Mouse (Mus musculus): ENCODE results near the gene 4933428G20Rik. TPM values are rescaled to one million over a fixed set of nuclear protein-coding genes. Genes with fewer than 3 reads are reported as not detected.

Gene 4933428G20Rik
- polyA plus RNA-seq, 1 experiment from 2014 or later = 0.17 TPM

DNA sequence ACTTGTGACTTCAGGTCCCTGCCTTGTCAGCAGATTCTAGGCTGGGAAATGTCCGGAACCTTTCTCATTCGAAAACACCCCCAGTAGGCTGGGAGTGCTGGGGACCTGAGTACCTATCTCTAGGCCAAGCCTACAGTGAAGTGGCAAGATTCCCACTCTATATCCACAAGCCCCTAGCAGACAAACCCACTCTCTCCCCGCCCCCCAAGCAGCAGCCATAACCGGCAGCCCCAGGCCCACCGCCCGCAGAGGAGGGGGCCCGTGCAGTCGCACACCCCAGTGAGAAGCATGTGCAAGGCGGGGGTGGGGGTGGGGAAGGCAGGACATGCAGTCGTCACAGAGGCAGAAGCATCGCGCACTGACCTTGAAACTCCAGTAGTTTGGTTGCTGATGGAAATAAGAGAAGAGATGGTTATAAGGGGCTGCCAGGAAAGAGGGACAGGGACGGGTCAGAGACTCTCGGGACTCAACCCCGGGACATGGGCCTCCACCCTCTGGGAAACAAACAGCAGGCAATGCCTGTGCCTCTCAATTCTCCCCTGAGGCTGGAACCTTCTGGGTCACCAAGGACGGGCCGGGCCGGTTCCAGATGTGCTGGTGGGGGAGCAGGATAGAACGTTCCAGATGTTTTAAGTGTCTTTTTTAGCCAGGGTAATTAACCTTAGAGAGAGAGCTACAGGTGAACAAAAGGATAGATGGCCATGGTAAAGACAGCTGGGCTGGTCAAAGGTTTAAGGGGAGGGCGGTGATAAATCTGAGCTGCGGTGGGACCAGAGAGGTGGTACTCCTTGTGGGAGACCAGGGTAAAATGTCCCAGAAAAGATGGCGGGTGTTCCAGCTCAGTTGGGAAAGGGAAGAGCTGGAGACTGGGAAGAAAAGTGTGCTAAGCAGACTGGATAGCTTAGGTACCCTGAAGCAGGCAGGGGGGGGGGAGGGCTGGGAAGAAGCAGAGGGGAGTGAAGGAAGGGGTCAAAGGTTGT lies 42.3 kb upstream of the 4933428G20Rik start:
- Histone ChIP-seq H3K36me3 (ENCODE audit: control insufficient read depth, insufficient read depth, low read length) (no peaks in the 10 kb centered on the region), H3K9ac (ENCODE audit: low read length) (no peak overlapping the region), H3K9me3 (ENCODE audit: control insufficient read depth, low read length) (no peaks in the 10 kb centered on the region), H3K4me2 (ENCODE audit: low read depth, low read length, severe bottlenecking) (no peak overlapping the region), H3K27me3 (ENCODE audit: control insufficient read depth, insufficient read depth, low read length) (peaks cover 14% of the 10 kb centered on the region), H3K4me1 (replicated peaks; ENCODE audit: control insufficient read depth, insufficient read depth, low read length) (peaks cover 11% of the 10 kb centered on the region), H3K27ac (ENCODE audit: low read depth, low read length) (no peak overlapping the region), H3K4me3 (ENCODE audit: low read depth, low read length) (no peak overlapping the region)
- ATAC-seq (replicated peaks; ENCODE audit: low FRiP score) (no peak), DNase-seq (ENCODE audit: low spot score) (no peak)
- WGBS = 79% methylated on average over 22 of the region's 22 CpGs

DNA sequence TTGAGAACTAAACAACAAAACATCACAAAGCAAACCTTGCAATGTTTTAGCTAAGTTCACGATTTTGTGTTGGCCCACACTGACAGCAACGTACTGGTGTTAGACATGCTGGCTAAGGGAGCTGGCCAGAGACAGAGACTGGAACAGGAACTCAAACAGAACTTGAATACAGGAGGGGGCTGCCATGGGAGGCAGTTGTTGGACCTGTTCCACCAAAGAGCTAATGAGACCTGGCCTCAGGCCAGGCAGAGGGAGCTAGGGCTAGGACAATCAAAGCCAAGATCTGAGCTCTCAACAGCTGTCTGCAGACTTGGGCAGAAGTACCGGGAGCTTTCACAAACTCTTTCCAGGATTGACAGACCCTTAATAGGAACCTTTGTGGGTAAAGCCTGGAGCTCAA lies 40.5 kb upstream of the 4933428G20Rik start:
- Histone ChIP-seq H3K27ac (ENCODE audit: low read depth, low read length) (no peak overlapping the region), H3K9ac (ENCODE audit: low read length) (no peak overlapping the region), H3K27me3 (ENCODE audit: control insufficient read depth, insufficient read depth, low read length) (peaks cover 27% of the 10 kb centered on the region), H3K9me3 (ENCODE audit: control insufficient read depth, low read length) (no peaks in the 10 kb centered on the region), H3K4me3 (ENCODE audit: low read depth, low read length) (no peak overlapping the region), H3K4me1 (replicated peaks; ENCODE audit: control insufficient read depth, insufficient read depth, low read length) (peaks cover 12% of the 10 kb centered on the region), H3K36me3 (ENCODE audit: control insufficient read depth, insufficient read depth, low read length) (no peaks in the 10 kb centered on the region), H3K4me2 (ENCODE audit: low read depth, low read length, severe bottlenecking) (no peak overlapping the region)
- ATAC-seq (replicated peaks; ENCODE audit: low FRiP score) (no peak), DNase-seq (ENCODE audit: low spot score) (no peak)
- WGBS = 64% methylated on average over 3 of the region's 3 CpGs

DNA sequence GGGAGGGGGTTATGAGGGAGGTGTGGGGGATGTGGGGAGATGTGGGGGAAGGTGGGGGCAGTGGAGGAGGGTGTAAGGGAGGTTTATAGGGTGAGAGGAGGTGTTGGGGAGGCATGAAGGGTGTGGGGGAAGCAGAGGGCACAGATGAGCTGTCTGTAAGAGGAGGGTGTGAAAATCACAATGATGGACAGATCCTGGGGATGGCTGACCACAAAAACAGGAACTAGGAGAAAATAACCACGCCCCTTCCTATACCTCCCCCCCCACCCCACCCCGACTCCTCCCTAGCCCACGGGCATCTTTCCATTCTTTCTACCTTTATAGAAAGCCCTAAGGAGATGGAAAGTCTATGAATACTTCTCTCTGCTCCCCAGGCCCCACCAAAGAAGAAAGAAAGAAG lies 40.0 kb upstream of the 4933428G20Rik start:
- ATAC-seq (replicated peaks; ENCODE audit: low FRiP score) (no peak), DNase-seq (ENCODE audit: low spot score) (no peak)
- 63% methylated on average over 3 of the region's 3 CpGs for WGBS
- Histone ChIP-seq H3K27ac (ENCODE audit: low read depth, low read length) (no peak overlapping the region), H3K9ac (ENCODE audit: low read length) (no peak overlapping the region), H3K4me2 (ENCODE audit: low read depth, low read length, severe bottlenecking) (no peak overlapping the region), H3K9me3 (ENCODE audit: control insufficient read depth, low read length) (no peaks in the 10 kb centered on the region), H3K27me3 (ENCODE audit: control insufficient read depth, insufficient read depth, low read length) (peaks cover 29% of the 10 kb centered on the region), H3K36me3 (ENCODE audit: control insufficient read depth, insufficient read depth, low read length) (no peaks in the 10 kb centered on the region), H3K4me3 (ENCODE audit: low read depth, low read length) (no peak overlapping the region), H3K4me1 (replicated peaks; ENCODE audit: control insufficient read depth, insufficient read depth, low read length) (peaks cover 12% of the 10 kb centered on the region)

DNA sequence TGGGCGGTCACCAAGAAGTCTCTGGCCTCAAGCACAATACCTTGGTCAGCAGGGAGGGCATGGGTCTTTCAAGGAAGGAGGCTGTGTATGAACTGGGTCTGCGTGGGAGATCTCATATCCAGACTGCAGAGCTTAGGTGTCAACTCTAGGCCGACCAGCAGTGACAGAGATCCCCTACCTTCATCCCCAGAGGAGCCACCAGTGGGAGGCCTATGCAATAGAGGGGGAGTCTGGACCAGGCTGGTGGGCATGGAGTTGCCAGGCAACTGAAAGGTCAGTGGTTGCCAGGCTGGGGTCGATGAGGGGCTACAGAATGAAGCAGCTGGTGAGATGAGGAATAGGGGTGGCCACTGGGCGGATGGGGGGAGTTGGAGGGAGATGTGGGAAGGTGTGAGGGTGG lies 39.5 kb upstream of the 4933428G20Rik start:
- Histone ChIP-seq H3K4me2 (ENCODE audit: low read depth, low read length, severe bottlenecking) (no peak overlapping the region), H3K27ac (ENCODE audit: low read depth, low read length) (no peak overlapping the region), H3K9ac (ENCODE audit: low read length) (no peak overlapping the region), H3K4me1 (replicated peaks; ENCODE audit: control insufficient read depth, insufficient read depth, low read length) (peaks cover 15% of the 10 kb centered on the region), H3K9me3 (ENCODE audit: control insufficient read depth, low read length) (no peaks in the 10 kb centered on the region), H3K36me3 (ENCODE audit: control insufficient read depth, insufficient read depth, low read length) (no peaks in the 10 kb centered on the region), H3K4me3 (ENCODE audit: low read depth, low read length) (no peak overlapping the region), H3K27me3 (ENCODE audit: control insufficient read depth, insufficient read depth, low read length) (peaks cover 35% of the 10 kb centered on the region)
- DNase-seq (ENCODE audit: low spot score) = no peak
- no peak for ATAC-seq (replicated peaks; ENCODE audit: low FRiP score)
- 69% methylated on average over 5 of the region's 5 CpGs for WGBS

DNA sequence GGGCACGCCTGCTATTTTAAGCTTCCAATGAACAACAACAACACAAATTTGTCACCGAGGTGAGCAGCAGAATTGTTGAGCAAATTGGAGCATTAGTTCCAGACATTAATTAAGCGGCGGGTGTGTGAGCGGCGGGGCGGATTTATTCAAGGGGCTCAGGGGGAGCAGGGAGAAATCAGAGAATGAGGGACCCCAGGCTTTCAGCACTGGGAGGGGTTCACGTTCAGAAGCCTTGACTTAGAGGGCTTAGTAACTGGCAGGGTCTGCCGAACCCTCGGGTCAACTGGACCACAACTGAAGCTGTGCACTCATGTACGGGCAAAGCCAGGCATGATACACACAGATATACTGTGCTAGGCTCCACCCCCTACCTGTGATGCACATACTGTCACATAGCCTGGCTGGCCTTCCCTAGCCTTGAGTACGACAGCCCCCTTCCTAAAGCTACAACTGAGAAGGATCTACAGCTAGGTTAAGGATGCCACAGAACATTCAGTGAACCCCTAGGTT lies 37.5 kb upstream of the 4933428G20Rik start:
- DNase-seq (ENCODE audit: low spot score) (no peak), ATAC-seq (replicated peaks; ENCODE audit: low FRiP score) (no peak)
- Histone ChIP-seq H3K27me3 (ENCODE audit: control insufficient read depth, insufficient read depth, low read length) (peaks cover 54% of the 10 kb centered on the region), H3K36me3 (ENCODE audit: control insufficient read depth, insufficient read depth, low read length) (no peaks in the 10 kb centered on the region), H3K9me3 (ENCODE audit: control insufficient read depth, low read length) (no peaks in the 10 kb centered on the region), H3K9ac (ENCODE audit: low read length) (peak overlapping the region; percentile 53), H3K4me1 (replicated peaks; ENCODE audit: control insufficient read depth, insufficient read depth, low read length) (peaks cover 24% of the 10 kb centered on the region), H3K4me2 (ENCODE audit: low read depth, low read length, severe bottlenecking) (peak overlapping the region; percentile 65; the same call in 1 of the 2 replicates), H3K27ac (ENCODE audit: low read depth, low read length) (no peak overlapping the region), H3K4me3 (ENCODE audit: low read depth, low read length) (no peak overlapping the region; the same call in 1 of the 2 replicates)
- 12% methylated on average over 12 of the region's 12 CpGs for WGBS

DNA sequence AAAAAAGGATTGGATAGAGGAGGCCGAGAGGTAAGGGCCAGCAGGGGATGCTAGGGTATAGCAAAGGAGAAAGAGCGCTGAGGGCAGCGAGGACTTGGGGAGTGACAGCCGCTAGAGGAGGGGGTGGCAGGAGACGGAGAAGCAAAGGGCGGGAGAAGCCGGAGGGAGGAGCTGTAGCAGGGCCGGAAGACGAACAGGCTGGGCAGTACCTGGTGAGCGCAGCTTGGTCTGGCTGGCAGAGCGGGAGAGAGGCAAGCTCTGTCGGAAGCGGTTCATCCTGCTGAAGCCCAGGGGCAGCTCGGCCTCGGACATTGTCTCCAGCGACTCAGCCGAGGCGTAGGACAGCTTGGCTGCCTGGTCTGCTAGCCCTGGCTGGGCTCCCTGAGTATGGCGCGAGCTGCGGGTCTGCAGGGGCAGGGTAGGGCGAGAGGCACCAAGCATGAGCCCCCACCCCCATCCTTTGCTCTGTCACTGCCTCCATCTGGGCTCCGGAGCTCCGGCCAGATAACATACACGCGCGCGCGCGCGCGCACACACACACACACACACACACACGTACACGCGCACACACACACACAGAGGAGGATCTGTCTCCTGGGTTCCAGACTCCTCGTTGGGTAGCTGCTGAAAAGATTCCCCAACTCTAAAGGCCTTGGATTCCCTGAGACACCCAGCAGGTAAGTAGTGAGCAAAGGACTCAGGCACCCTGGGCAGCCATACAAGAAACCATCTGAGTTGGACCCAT lies 36.9 kb upstream of the 4933428G20Rik start:
- peak overlapping the region; percentile 53 for H3K9ac ChIP-seq (ENCODE audit: low read length)
- 2% methylated on average over 36 of the region's 36 CpGs for WGBS
- H3K36me3 ChIP-seq (ENCODE audit: control insufficient read depth, insufficient read depth, low read length) = no peaks in the 10 kb centered on the region
- DNase-seq (ENCODE audit: low spot score) (peak; percentile 75), ATAC-seq (replicated peaks; ENCODE audit: low FRiP score) (no peak)
- H3K4me1 ChIP-seq (replicated peaks; ENCODE audit: control insufficient read depth, insufficient read depth, low read length) = peaks cover 24% of the 10 kb centered on the region
- H3K27me3 ChIP-seq (ENCODE audit: control insufficient read depth, insufficient read depth, low read length) = peaks cover 61% of the 10 kb centered on the region
- H3K27ac ChIP-seq (ENCODE audit: low read depth, low read length) = no peak overlapping the region
- peak overlapping the region; percentile 36 for H3K4me3 ChIP-seq (ENCODE audit: low read depth, low read length)
- peak overlapping the region; percentile 65 for H3K4me2 ChIP-seq (ENCODE audit: low read depth, low read length, severe bottlenecking)
- no peaks in the 10 kb centered on the region for H3K9me3 ChIP-seq (ENCODE audit: control insufficient read depth, low read length)

DNA sequence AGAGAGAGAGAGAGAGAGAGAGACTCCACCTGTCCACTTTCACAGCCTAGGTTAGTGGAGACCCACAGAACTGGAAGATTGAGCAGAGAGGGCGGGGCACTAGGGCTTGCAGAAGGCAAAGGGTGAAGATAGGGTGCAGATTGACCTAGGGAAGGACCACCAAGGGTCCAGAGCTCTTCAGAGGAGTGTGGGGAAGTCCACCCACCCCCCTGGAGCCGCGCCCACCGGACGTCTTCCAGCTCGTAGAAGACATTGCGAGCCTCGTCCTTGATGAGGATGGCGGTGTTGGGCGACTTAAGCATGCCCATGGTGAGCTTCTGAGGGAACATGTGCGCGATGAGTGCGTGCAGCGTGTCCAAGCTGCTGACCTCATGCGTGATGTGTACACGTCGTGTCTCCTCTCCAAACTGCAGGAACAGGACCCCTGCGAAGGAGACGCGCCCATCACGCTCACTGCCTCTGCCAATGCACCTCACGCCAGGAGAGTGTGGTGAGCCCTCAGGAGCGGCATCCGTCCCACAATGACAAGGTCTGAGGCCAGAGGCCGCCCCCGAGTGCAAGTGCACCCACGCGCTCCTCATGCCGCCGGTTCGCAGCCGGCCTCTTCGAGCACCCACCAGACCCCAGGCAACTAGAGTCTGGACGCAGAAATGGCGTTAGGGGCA lies 36.1 kb upstream of the 4933428G20Rik start:
- no peak for ATAC-seq (replicated peaks; ENCODE audit: low FRiP score)
- Histone ChIP-seq H3K27ac (ENCODE audit: low read depth, low read length) (no peak overlapping the region), H3K4me2 (ENCODE audit: low read depth, low read length, severe bottlenecking) (peak overlapping the region; percentile 65), H3K4me3 (ENCODE audit: low read depth, low read length) (peak overlapping the region; percentile 36; the same call in 1 of the 2 replicates), H3K36me3 (ENCODE audit: control insufficient read depth, insufficient read depth, low read length) (no peaks in the 10 kb centered on the region), H3K27me3 (ENCODE audit: control insufficient read depth, insufficient read depth, low read length) (peaks cover 61% of the 10 kb centered on the region), H3K4me1 (replicated peaks; ENCODE audit: control insufficient read depth, insufficient read depth, low read length) (peaks cover 24% of the 10 kb centered on the region), H3K9me3 (ENCODE audit: control insufficient read depth, low read length) (no peaks in the 10 kb centered on the region), H3K9ac (ENCODE audit: low read length) (peak overlapping the region; percentile 53)
- 17% methylated on average over 35 of the region's 35 CpGs for WGBS
- DNase-seq (ENCODE audit: low spot score) = no peak

DNA sequence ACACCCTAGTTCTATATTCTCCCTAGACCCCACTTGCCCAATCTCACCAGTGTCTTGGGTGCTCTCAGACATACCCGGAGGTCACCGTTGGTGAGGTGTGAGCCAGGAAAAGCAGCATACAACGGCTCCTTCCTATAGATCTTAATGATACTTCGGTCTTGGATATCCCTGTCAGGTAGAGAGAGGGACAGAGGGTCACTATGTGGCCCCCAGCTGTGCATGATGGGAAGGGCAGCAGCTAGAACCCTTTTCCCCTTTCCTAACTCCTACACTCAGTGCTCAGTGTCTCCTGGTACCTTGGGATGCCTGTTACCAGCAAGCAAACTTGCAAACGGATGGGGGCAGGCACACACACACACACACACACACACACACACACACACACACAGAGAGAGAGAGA lies 35.5 kb upstream of the 4933428G20Rik start:
- Histone ChIP-seq H3K4me3 (ENCODE audit: low read depth, low read length) (no peak overlapping the region), H3K27me3 (ENCODE audit: control insufficient read depth, insufficient read depth, low read length) (peaks cover 61% of the 10 kb centered on the region), H3K27ac (ENCODE audit: low read depth, low read length) (no peak overlapping the region), H3K9ac (ENCODE audit: low read length) (no peak overlapping the region), H3K9me3 (ENCODE audit: control insufficient read depth, low read length) (no peaks in the 10 kb centered on the region), H3K36me3 (ENCODE audit: control insufficient read depth, insufficient read depth, low read length) (no peaks in the 10 kb centered on the region), H3K4me1 (replicated peaks; ENCODE audit: control insufficient read depth, insufficient read depth, low read length) (peaks cover 24% of the 10 kb centered on the region), H3K4me2 (ENCODE audit: low read depth, low read length, severe bottlenecking) (no peak overlapping the region)
- WGBS = 54% methylated on average over 5 of the region's 5 CpGs
- ATAC-seq (replicated peaks; ENCODE audit: low FRiP score) (no peak), DNase-seq (ENCODE audit: low spot score) (no peak)

Measured in forebrain, embryonic 11.5 days (tissue).